Mouse (Mus musculus) layer of hippocampus, postnatal 10 days (tissue): ENCODE measurements at regions not wholly inside any gene's neighbourhood (a gene's known extent, or its start where the extent isn't known, plus 50 kb on each side); places are given as distances from the start of the nearest gene placed in this dataset.

Experiments
- DNase-seq, 2 experiments: peaks; one replicate each; pipeline ENCODE4 v3.0.0; 2021; ENCODE audit warnings: low spot score in 2 of 2

DNA sequence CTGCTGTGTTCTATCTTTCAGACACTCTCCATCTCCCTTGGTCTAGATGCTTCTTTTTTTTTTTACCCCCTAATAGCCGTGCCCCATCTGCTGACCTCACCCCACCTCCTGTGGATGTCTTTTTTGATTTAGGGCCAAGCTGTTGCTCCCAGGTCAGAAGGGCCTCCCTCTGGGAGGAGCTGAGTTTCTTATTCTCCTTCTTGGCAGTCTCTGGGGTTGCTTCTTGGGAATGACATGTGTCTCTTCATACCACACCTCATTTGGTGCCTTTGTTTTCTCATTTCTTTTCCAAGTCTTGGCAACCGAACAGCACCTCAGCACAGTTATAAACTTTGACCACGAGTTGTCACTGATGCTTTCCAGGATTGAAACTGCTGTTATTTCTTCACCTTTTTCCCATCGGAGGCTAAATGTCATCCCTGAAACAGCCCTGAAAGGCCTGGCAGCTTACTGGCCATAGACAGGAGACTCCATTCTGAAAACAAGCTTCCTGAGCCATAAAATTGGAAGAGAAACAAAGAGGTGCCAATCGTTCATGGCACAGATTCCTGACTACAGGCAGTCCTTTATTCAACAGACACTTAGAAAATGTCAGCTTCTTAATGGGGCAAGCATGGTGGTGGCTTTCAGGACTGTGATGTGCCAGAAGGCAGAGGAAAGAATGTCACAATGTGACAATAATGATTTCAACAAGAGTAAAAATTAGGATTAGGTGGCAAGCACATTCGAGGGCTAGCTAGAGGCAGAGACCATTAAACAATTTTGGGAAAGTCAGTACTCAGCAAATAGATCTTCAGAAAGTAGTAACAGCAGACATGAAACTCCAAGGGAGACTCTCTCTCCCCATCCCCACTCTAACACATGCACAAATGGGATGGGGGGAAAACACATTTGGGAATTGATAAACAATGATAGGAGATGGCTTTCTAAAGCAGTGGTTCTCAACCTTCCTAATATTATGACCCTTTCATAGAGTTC is 197.1 kb upstream of the Arrdc4 start:
- DNase-seq: no peak

DNA sequence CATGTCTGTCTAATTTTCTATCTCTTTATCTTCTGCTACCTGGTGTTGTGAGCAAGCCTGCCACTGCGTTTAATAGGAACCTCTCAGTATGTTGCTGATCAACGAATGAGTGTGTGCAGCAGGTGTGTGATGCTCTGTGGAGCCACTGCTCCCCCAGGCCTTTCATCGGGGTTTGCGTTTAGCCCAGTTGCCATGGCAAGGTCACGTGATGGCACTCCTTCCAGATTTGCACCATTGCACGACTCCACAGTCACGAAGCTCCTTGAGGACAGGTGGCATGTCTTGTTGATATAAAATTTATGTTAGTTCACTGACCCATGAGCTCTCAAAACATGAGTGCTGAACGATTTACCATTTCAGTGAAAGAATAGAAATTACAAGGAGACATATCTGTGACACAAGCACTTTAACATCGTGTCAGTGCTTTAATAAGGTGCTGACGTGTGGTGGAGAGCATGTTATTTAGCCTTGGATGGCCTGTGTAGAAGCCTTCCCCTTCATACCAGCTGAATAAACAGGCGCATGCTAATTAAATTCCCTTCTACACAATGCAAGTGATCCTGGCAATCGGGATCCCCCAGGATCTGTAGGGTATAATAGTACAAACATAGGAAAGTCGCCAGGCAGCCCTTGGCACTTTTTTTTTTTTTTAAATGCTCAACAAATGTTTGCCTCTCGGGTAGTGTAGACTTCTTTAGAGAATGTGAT is 181.7 kb upstream of the Arrdc4 start:
- DNase-seq: no peak

DNA sequence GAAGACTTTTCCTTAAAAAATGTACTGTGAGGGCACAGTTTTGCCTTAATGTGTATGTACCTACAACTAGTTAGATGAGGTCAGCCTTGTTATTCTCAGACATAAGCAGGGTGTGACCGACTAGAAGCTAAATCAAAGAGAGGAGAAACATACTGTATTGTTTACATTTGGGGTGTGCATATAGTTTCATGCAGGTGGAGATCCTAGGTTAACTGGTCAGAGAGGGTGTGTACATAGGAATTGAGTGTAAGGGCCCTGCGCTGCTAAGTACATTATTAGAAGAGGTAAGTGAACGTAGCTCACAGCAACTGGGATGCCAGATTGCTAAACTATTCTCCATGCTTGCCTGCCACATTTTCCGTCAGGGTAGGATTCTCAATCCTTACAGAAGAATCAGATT is 180.6 kb upstream of the Arrdc4 start:
- DNase-seq: no peak

DNA sequence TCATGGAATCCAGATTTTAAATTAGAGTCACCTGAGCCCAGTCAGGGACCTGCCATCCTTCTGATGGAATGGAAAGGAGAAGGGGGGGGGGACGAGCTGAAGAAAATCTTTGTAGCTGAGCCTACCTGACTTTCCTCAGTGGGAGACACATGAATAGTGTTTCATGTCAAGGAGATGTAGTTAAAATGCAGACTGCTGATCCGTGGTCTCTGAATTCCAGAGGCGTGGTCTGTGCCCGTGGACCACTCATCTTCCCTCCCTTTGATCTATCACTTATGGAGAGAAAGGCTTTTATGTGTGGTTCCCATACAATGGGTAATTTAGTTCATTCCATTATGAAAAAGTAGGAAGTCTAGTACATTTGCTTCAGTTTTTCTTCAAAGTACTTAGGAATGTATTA is 176.6 kb upstream of the Arrdc4 start:
- no peak for DNase-seq

DNA sequence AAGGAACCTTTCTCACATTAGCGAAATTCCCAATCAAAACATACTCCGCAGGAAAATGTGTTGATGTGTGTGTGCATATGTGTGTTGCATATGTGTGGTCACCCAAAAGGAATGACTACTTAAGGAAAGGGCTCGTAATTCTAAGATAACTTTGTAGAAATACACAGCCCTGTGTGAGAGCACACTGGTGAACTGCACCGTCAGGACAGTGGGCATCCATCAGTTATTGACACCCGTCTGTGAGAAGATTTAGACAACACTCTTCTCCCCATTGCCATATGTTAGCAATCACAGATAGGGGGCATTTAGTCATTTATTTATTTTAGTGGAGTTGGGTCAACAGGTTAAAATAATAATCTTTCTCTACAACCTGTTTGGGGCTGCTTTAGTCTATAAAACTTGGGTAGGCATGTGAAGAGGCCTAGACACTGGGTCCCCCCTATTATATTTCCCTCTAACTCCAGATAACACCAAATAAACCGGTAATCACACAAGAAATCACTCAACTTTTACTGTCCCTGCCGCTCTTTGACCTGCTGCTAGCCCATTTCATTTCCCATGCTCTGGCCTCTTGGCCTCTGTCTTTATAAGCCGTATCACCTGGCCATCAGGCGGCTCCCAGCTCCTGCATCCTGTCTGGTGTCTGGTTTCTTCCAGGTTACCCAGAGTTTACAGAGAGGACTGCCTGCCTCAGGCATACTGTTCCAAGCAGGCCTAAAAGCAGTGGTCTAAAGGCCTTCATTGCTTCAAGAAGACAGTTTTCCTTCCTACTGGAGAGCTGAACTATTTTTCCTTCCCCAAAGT is 169.8 kb upstream of the Arrdc4 start:
- no peak for DNase-seq

DNA sequence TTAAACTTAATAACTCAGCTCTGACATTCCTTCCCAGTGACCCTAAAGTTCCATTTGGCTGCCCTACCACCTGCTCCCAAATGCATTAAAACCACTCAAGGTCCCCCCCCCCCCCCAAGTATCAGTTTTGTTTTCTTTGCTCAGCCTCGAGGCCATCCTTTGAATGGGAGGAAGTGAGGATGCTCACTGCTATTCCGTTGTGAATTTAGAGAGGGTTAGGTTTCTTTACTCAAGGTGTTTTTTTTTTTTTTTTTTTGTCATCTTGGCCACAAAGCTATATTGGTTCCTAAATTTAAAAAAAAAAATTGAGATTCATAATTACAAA is 168.8 kb upstream of the Arrdc4 start:
- no peak for DNase-seq

DNA sequence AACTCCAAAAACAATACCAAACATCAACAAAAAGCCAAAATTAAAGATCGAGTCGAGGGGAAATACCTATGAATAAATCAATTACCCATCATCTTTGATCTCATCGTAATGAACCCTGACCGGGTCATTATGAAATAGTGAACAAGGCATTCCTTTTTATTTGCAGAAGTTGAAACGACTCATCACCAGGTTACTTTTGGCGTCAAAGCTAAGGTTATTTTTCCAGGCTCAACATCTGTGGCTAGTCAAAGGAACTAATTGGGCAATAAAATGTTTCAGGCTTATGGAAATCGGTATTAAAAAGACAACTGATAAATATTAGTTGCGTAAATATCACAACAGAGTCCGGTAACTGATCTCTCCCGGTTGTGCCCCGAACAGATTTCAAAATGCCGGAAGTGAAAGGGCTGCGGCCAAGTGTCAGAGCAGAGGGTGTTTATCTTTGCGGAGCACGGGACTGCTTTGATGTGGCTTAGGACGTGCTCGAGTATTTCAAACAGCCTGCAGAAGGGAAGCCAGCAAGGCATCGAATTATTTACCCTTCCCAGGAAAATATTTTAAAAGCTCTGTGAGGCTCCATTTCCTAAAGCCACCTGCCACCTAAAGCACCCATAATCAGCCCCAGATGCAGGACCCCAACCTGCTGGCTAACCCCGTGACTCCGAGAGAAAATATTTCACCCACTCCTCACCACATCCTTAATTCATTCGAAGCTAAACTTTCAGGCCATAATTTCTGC is 168.3 kb upstream of the Arrdc4 start:
- DNase-seq: no peak

DNA sequence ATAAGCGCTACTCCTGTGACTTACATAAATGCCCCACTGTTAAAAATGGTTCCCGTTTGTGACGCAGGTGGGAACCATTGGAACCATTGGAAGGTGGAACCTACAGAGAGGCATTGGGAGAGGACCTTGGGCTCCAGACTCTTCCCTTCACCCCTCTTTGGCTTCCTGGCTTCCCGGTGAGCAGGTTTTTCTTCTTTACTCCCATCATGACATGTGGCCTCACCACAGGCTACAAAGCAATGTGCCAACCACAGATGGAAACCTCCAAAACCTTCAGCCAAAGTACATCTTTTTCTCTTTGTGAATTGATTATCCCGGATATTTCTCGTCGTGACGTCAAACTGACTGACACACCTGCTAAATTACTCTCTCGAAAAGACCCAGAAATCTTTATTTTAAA is 166.9 kb upstream of the Arrdc4 start:
- no peak for DNase-seq

DNA sequence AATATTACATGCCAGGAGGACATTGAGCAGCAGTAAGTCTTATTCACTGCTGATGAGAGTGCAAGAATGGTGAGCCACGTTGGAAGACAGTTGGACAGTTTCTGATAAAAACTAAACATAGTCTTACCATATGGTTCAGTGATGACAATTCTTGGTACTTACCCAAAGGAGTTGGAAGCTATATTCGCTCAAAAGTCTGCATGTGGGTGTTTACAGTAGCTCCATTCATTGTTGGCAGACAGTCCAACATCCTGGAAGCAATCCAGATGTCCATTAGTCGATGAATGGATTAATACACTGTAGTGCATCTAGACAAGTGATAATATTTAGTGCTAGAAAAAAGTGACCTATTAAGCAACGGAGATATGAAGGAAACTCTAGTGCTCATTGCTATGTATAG is 165.3 kb upstream of the Arrdc4 start:
- DNase-seq: peak in 1 of 2 experiments; percentile 42

DNA sequence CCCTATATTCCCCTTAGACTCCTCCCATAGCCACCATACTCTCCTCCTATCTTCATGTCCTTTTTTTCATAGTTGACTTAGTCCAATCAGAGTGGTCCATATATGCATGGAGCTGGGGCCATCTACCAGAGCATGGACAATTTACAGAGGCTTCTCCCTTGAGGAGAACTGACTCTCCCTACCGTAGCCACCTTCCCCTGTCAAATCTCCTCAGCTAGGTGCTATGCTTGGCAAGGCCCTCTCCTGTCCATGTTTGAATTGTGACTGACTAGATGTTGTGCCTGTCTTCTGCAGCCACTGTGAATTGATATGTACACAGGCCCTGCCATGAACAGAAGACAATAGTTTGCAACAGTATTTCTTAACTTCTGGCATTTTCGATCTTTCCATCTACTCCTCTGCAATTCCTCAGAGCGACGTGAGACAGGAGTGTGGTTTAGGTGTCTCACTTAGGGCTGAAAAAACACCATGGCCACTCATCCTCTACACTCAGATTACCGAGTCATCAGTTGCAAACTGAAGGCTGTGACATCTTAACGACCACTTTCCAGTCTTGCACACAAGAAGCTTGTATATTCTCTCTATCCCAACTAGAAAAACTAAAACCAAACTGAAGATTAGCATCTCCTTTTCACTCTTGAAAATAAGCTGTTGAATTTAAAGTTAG is 163.1 kb upstream of the Arrdc4 start:
- no peak for DNase-seq

DNA sequence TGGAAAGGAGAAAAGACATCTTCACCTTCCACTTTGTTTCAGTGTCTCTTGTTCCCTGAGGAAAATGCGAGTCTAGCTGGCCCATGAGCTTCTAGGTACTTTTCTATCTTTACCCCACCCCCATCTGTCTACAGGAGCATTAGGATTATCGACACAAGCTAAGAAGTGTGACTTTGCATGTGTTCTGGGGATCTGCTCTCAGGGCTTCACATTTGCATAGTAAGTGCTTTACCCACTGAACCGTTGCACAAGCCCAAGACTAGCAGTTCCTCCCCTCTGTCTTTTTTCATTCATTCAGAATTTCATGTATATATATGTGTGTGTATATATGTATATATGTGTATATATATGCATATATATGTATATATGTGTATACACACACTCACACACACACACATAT is 162.5 kb upstream of the Arrdc4 start:
- no peak for DNase-seq

DNA sequence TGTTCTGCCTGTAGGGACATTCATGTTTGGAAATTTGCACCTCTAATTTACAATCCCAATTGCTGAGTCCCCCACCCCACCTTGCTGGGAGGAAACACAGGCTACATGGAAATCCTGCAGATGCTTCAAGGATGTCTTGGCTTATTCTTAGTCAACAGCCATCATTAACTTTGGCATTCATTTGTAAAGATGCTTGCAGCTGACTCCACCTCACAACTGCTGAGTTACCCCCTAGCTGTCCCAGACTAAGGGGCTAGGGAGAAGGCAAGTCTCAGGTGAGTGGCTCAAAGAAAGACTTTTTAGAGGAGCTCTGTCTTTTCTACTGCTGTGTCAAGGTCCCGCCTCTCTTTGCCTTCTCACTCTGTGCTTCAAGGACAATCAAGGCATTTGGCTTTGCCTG is 160.7 kb upstream of the Arrdc4 start:
- no peak for DNase-seq

DNA sequence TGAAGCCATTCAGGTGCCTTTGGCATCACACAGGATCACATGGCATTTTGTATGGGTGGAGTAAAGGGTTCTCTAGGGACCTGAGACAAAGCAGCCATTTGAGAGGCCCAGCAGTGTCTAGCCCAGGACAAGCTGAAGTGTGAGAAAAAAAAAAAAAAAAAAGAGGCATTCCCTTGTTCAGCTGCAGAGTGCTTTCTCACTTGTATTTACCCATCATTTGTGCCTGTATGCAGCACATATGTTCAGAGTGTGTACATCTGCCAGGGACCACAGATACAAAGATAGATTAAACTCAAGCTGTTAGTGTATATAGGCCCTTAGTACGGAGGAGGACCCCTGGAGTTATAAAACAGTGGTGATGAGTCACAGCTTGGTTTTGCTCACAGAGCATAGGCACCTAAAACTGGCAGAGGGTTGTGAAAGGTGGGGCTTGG is 159.4 kb upstream of the Arrdc4 start:
- DNase-seq: no peak

DNA sequence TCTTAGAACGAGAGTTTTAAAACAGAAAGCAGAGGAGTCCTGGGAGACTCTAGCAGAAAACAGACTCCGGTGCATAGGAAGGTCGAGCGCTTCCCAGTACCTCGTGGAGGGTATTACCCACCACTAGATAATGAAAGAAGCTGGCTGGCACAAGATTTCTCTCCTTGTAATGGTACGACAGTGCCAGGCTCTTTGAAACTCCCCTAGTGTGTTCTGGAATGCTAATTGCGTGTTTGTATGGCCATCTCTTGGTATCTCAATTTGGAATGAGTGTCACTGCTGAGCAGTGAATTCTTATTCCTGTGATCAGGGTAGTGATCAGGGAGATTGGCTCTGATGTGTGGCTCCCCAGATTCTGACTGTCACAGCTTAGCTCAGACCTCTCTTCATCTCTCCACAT is 158.8 kb upstream of the Arrdc4 start:
- DNase-seq: no peak

DNA sequence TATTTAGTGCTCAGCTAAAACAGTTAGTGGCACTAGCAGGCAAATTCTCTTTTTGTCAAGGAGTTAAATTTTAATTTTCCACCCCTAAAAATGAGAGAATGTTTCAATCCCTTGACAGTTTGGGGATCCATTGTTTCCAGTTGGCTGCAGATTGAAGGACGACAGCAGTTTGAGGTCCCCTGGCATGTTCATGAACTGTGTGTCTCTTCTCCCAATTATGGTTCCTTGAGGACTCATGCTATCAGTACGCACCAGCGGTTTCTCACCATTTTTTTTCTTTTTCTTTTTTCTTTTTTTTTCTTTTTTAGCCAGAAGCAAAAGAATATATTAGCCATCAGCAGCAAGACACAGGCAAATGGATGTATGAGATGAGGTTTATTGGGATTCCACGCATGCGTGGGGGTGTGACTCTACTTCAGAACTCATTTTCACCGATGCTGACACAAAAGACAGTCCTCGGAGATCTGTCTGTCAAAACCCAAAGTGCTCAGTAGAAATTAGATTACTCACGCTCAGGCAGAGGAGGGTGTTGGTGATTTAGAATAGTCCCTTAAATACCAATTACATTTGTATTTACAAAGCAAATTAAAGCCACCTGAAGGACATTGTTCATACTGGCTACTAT is 157.8 kb upstream of the Arrdc4 start:
- DNase-seq: no peak

DNA sequence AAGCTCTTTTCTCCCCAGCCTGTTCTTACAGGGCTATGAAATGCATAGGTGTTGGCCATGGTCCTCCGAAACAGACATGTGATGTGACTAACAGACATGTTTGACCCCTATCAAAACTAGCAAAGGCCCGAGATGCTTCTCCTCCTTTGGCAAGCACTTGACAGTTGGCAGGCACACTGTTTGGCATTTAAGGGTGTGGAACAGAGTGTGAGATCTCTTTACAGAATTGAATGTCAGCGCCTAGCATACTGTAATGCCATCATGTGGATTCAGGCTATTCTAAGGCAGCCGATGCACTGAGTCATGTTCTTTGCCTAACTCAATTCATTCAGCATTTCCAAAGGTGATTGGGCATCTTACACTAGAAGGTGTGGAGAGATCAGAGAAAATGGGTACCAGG is 156.8 kb upstream of the Arrdc4 start:
- DNase-seq: no peak

DNA sequence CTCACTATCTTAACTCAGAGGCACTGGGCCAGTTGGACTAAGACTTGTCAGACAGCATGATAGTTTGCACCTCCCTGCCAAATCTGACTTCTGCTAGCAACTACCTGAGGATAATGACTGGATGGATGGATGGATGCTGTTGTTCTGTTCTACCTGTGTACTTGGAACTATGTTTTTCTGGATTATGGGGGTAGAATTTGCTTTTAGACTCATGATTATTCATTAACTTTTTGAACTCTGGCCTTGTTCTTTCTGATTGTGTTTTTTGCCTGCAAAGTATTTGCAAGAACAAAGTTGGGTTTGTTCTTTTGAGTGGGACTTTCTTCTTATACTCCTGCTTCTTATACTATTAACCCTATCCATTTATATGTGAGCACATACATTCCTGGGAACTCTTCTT is 137.1 kb upstream of the Arrdc4 start:
- no peak for DNase-seq

DNA sequence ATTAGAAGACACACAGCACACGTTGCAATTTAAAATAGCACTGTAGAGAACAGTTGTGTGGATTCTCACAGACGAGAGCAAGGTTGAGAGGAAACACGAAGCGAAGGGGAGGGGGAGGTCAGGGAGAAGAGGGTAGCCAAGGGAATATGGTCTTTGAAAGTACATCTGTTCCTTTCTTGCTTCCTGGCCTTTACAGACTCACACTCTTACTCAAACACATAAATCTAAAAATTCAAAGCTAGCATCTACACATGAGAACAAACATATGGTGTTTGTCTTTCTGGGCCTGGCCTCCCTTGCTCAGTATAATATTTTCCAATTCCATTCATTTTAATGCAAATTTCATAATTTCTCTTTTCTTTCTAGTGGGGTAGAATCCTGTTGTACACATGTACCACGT is 124.0 kb upstream of the Arrdc4 start:
- DNase-seq: no peak

DNA sequence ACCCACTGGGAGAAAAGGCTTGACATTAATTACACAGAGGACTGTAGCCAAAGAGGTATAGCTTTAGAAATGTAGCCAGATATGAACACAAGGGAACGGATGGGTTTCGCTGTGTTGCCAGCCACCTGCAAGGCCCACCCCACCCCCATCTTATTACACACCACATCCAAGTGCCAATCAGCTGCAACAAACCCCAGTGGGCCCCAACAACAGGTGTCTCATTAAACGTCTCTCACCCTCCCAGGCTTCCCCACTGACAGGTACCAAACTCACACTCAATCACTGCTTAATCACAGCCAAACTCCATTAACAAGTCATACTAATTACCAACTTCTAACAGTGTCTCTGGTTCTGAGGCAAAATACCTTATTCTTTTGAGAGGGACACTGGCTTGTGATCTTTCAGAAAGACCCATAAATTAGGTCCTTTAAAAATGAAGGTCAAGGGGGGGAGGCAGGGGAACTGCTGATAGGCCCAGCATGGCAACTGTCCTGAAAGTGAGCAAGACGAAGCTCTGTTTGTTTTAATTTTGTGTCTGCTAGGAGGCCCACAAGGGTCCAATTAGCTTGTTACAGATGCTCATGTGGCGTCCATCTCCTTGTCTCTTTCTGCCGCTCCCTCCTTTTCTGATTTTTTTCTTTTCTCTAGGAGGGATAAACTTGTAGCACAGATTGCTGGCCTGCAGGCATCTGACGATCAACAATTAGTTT is 115.4 kb upstream of the Arrdc4 start:
- no peak for DNase-seq
